Mouse (Mus musculus): ENCODE data around the gene Exoc6b.

GRCm38 (mm10) chr6:85051109-85051508, 18.2 kb downstream of the Exoc6b start:
- no peak for TF ChIP-seq CTCF (IDR thresholded peaks at IDR 0.05; ENCODE audit: control insufficient read depth, insufficient read depth, insufficient replicate concordance, low read depth, low read length)
- no peak for TF ChIP-seq POLR2A (IDR thresholded peaks at IDR 0.05; ENCODE audit: control insufficient read depth, low read depth, low read length)

Data from testis, adult 2 months (tissue).